Mouse (Mus musculus) NIH3T3 (cell line): Measurements from ENCODE around the gene Krt8.
A peak's percentile ranks its signal among the peaks of the same experiment; 100 is the strongest.

Experiments
- DNase-seq: peaks from one replicate; pipeline ENCODE4 v3.0.0-alpha.2; 2012; ENCODE audit warnings: low read depth

Gene Krt8

GRCm38 (mm10) chr15:101974083-101974845, 30.0 kb downstream of the Krt8 start:
- DNase-seq: peak; percentile 46

GRCm38 (mm10) chr15:101973414-101974077, 30.7 kb downstream of the Krt8 start:
- peak; percentile 97 for DNase-seq

GRCm38 (mm10) chr15:101970536-101970935, 33.7 kb downstream of the Krt8 start:
- peak; percentile 64 for DNase-seq

- no peak for DNase-seq
Observed at GRCm38 (mm10) chr15:101966808-101967207, 37.5 kb downstream of the Krt8 start.

GRCm38 (mm10) chr15:101958891-101959290, 45.4 kb downstream of the Krt8 start:
- DNase-seq: no peak

- DNase-seq: no peak
Observed at GRCm38 (mm10) chr15:101954187-101954586, 50.1 kb downstream of the Krt8 start, which contains the start of gene Krt78. Gene Krt78, minus strand, starts transcription at chr15:101954287.

- no peak for DNase-seq
Observed at GRCm38 (mm10) chr15:101952733-101953474, 51.4 kb downstream of the Krt8 start.
